In the genomic region with DNA sequence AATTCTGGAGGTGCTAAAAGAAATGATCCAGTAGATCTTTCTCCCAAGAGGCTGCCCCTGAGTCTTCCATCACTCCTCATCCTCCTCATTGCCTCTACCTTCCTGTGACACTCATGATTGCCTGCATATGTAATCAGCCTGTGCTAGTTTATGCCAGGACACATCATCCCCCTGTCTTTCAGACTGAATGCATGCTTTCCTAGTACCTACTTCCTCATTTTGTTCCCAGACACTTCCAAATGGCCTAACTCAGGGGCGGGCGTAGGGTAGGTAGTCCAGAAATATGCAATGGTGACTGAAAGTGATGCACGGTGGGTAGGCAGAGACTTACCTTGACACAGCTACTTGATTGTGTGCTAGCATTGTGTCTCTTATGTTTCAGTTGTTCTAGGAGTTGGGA, we compare ENCODE assay signal across 23 mouse cellular contexts.
DNase-seq lines count a peak whose midpoint lies in the region; ATAC-seq and TF ChIP-seq lines count a peak whose summit lies in the region.
"Had no signal": no experiment of that assay in that cellular context is flagged by ENCODE, and none has a peak within 500 bp of the region (broad histone marks: within the 10 kb centered on the region; RNA-seq: fewer than 3 reads in every experiment).

No protein-coding gene starts in this region.

- no peak for TF ChIP-seq RAD21 in CH12.LX (IDR thresholded peaks at IDR 0.05; ENCODE audit: low read depth, low read length)

- TF ChIP-seq POLR2A in CH12.LX (IDR thresholded peaks at IDR 0.05; ENCODE audit: low read depth, low read length): no peak

- no peak overlapping the region for H3K27ac ChIP-seq in CH12.LX (ENCODE audit: insufficient read depth, low read depth)
- H3K27ac ChIP-seq in gastrocnemius, adult 2 months: no peak overlapping the region
- no peak overlapping the region for H3K27ac ChIP-seq in hindbrain, embryonic 14.5 days

- 0 out of 2 replicates have a peak, but pooled peaks have one; percentile 29 for ATAC-seq in common myeloid progenitor, adult 5-6 weeks (replicated peaks; ENCODE audit: low read depth, poor library complexity, severe bottlenecking)
- ATAC-seq in granulocyte monocyte progenitor cell, adult 5-6 weeks (replicated peaks; ENCODE audit: poor library complexity, severe bottlenecking): peak; percentile 90
- ATAC-seq in megakaryocyte progenitor cell, adult 5-6 weeks (replicated peaks; ENCODE audit: poor library complexity): peak; percentile 63
- ATAC-seq in hindbrain, embryonic 14.5 days (ENCODE audit: low FRiP score): no peak
- ATAC-seq: activated CD4-positive, CD25-positive, alpha-beta regulatory T cell, adult 4 months; CD4-positive, CD25-positive, alpha-beta regulatory T cell, adult 4 months; Patski had no signal

- intact Hi-C loops in gastrocnemius, adult 2 months (cut with DNase I): no loop called here

- DNase-seq in CH12.LX (ENCODE audit: extremely low read depth): peak; percentile 4
- DNase-seq in adipocyte (ENCODE audit: low spot score): no peak
- no peak for DNase-seq in gastrocnemius, adult 2 months
- no peak for DNase-seq in hindbrain, embryonic 14.5 days (ENCODE audit: low spot score)
- no peak for DNase-seq in spleen, postnatal 36 days (ENCODE audit: low spot score in 2 of 2)
- DNase-seq: adrenal gland, adult 2 months; adrenal gland, adult 8-10 months; adrenal gland, postnatal 10 days; adrenal gland, postnatal 14 days; adrenal gland, postnatal 25 days; adrenal gland, postnatal 36 days; B cell, adult 2 months; cerebellum, adult 11 months; cerebellum, adult 11-12 months; cerebellum, adult 18-20 months; cerebellum, adult 2 months had no signal

- H3K4me3 ChIP-seq in CH12.LX (replicated peaks in 1 of 3; ENCODE audit: low read depth in 2 of 3, low read length in 2 of 3, poor library complexity in 1 of 3): no peak overlapping the region
- no peak overlapping the region for H3K4me3 ChIP-seq in gastrocnemius, adult 2 months
- no peak overlapping the region for H3K4me3 ChIP-seq in hindbrain, embryonic 14.5 days (replicated peaks; ENCODE audit: low read length)

- in situ Hi-C loops in CH12.LX (cut with MboI; ENCODE audit: low pct_ligation_motif_present, low pct_unique_long_range_greater_than_20kb, low sequenced_read_pairs): no loop called here

- no peaks in the 10 kb centered on the region for H3K27me3 ChIP-seq in CH12.LX (replicated peaks)
- no peaks in the 10 kb centered on the region for H3K27me3 ChIP-seq in hindbrain, embryonic 14.5 days (ENCODE audit: control insufficient read depth, insufficient read depth, low read length)
- H3K27me3 ChIP-seq: Patski had no signal

- no peak overlapping the region for H3K9ac ChIP-seq in CH12.LX (ENCODE audit: insufficient read depth, low read depth)
- H3K9ac ChIP-seq in hindbrain, embryonic 14.5 days: no peak overlapping the region

- no peak for TF ChIP-seq EP300 in CH12.LX (IDR thresholded peaks at IDR 0.05; ENCODE audit: low read length)

- no peaks in the 10 kb centered on the region for H3K36me3 ChIP-seq in CH12.LX (replicated peaks in 1 of 2; ENCODE audit: control insufficient read depth in 1 of 2, insufficient read depth in 1 of 2, low read length in 1 of 2)
- no peaks in the 10 kb centered on the region for H3K36me3 ChIP-seq in hindbrain, embryonic 14.5 days (replicated peaks; ENCODE audit: control insufficient read depth, insufficient read depth)
- H3K36me3 ChIP-seq: G1E had no signal

- H3K9me3 ChIP-seq in CH12.LX (replicated peaks; ENCODE audit: low read length): no peaks in the 10 kb centered on the region
- H3K9me3 ChIP-seq in hindbrain, embryonic 14.5 days (ENCODE audit: control insufficient read depth, low read length): no peaks in the 10 kb centered on the region
- H3K9me3 ChIP-seq: G1E had no signal

- no peak overlapping the region for H3K4me2 ChIP-seq in CH12.LX (ENCODE audit: insufficient read depth, low read depth, poor library complexity, severe bottlenecking)
- H3K4me2 ChIP-seq in hindbrain, embryonic 14.5 days (replicated peaks): no peak overlapping the region

- no peak for TF ChIP-seq CTCF in CH12.LX (conservative IDR thresholded peaks at IDR 0.05 in 1 of 2, IDR thresholded peaks at IDR 0.05 in 1 of 2; ENCODE audit: low read depth in 2 of 2, low read length in 2 of 2)
- TF ChIP-seq CTCF in gastrocnemius, adult 2 months (IDR thresholded peaks at IDR 0.05): no peak

- WGBS in hindbrain, embryonic 14.5 days: 96% methylated on average over 3 of the region's 3 CpGs

- dilution Hi-C loops in CH12.LX (cut with MboI; ENCODE audit: extremely low pct_ligation_motif_present, extremely low pct_unique_long_range_greater_than_20kb, low sequenced_read_pairs): no loop called here

- no peaks in the 10 kb centered on the region for H3K79me2 ChIP-seq in CH12.LX (replicated peaks; ENCODE audit: control insufficient read depth, extremely low read depth, insufficient read depth, poor library complexity, severe bottlenecking)

- 0 out of 4 replicates have a peak, but pooled peaks cover 0 to 4% of the 10 kb centered on the region in 2 experiments for H3K4me1 ChIP-seq in CH12.LX (ENCODE audit: control insufficient read depth in 1 of 2, insufficient read depth in 2 of 2)
- no peaks in the 10 kb centered on the region for H3K4me1 ChIP-seq in hindbrain, embryonic 14.5 days (replicated peaks; ENCODE audit: control insufficient read depth, insufficient read depth, low read length)

TF ChIP-seq in CH12.LX, 34 proteins besides CTCF, POLR2A, EP300 and RAD21:
- TF ChIP-seq RCOR1 (conservative IDR thresholded peaks at IDR 0.05; ENCODE audit: low read depth, low read length): no peak
- no peak for TF ChIP-seq POLR2AphosphoS2 (IDR thresholded peaks at IDR 0.05; ENCODE audit: low read depth, low read length)
- TF ChIP-seq JUN (IDR thresholded peaks at IDR 0.05; ENCODE audit: insufficient read depth, low read depth, low read length): no peak
- TF ChIP-seq GABPA (IDR thresholded peaks at IDR 0.05; ENCODE audit: insufficient replicate concordance, low read depth, low read length): no peak
- TF ChIP-seq CHD1 (IDR thresholded peaks at IDR 0.05; ENCODE audit: low read depth, low read length): no peak
- TF ChIP-seq SMC3 (IDR thresholded peaks at IDR 0.05; ENCODE audit: low read depth, low read length): no peak
- TF ChIP-seq MXI1 (IDR thresholded peaks at IDR 0.05; ENCODE audit: low read depth, low read length): no peak
- no peak for TF ChIP-seq ETS1 (conservative IDR thresholded peaks at IDR 0.05; ENCODE audit: low read depth, low read length)
- TF ChIP-seq CHD2 (IDR thresholded peaks at IDR 0.05; ENCODE audit: low read length): no peak
- no peak for TF ChIP-seq E2F4 (IDR thresholded peaks at IDR 0.05; ENCODE audit: insufficient replicate concordance, low read depth, low read length)
- TF ChIP-seq NELFE (IDR thresholded peaks at IDR 0.05; ENCODE audit: low read depth, low read length): no peak
- no peak for TF ChIP-seq MYC (IDR thresholded peaks at IDR 0.05; ENCODE audit: low read depth, low read length)
- no peak for TF ChIP-seq TCF12 (IDR thresholded peaks at IDR 0.05; ENCODE audit: low read depth, low read length)
- TF ChIP-seq SIN3A (IDR thresholded peaks at IDR 0.05; ENCODE audit: low read length): no peak
- TF ChIP-seq ZMIZ1 (IDR thresholded peaks at IDR 0.05; ENCODE audit: low read depth, low read length): no peak
- no peak for TF ChIP-seq HCFC1 (IDR thresholded peaks at IDR 0.05; ENCODE audit: low read depth, low read length)
- no peak for TF ChIP-seq ZNF384 (IDR thresholded peaks at IDR 0.05; ENCODE audit: low read depth, low read length)
